Mouse (Mus musculus) lung, adult 2 months (tissue): Measurements from ENCODE around the gene Gxylt1. TPM values are rescaled to one million over a fixed set of nuclear protein-coding genes. Genes with fewer than 3 reads are reported as not detected.

ENCODE experiments used
- DNase-seq: peaks from one replicate; pipeline ENCODE4 v3.0.0; 2022
- H3K4me1 ChIP-seq: fragments of 200-500 bp; 2 replicates; pipeline ENCODE4 v1.6.1; 2011; ENCODE audit warnings: low read length; ENCODE audit not compliant: control insufficient read depth, insufficient read depth
- H3K4me3 ChIP-seq: fragments of 200-500 bp; replicated peaks from 2 replicates; pipeline ENCODE3; 2011; ENCODE audit warnings: low read depth, mild to moderate bottlenecking, control low read depth, low read length; ENCODE audit errors: extremely low read depth
- CTCF ChIP-seq: fragments of 200-500 bp; IDR thresholded peaks from 2 replicates; pipeline ENCODE4 v1.5.1; 2011; ENCODE audit warnings: mild to moderate bottlenecking, low read length, control low read depth; ENCODE audit not compliant: insufficient read depth
- POLR2A ChIP-seq: fragments of 200-500 bp; IDR thresholded peaks from 2 replicates; pipeline ENCODE4 v1.6.1; 2011; ENCODE audit warnings: low read depth, mild to moderate bottlenecking, control low read depth, low read length, borderline replicate concordance; ENCODE audit errors: extremely low read depth
- WGBS: fragments of 180-500 bp; shearing (Covaris S2); methylation state at CpG from one replicate; pipeline ENCODE4 v1.1.7; 2018; 5-methylcytosine and 5-hydroxymethylcytosine counted together
- polyA plus RNA-seq: library from polyadenylated mRNA; depleted of rRNA; stranded (reverse); fragments of >200 nt; gene quantifications from 2 replicates; pipeline ENCODE4 v1.2.3, GENCODE M21; 2012

The Gxylt1 gene
- polyA plus RNA-seq, 1 experiment, result 6.8 TPM

GRCm38 (mm10) chr15:93275623-93276022 lies 644 bp upstream of the Gxylt1 start:
- H3K4me3 ChIP-seq, result peak overlapping the region; percentile 96
- under 1% methylated on average over 21 of the region's 21 CpGs for WGBS
- no peak for DNase-seq
- TF ChIP-seq POLR2A (no peak; the same call in 1 of the 2 replicates), CTCF (no peak)
- H3K4me1 ChIP-seq, result peaks cover 15% of the 10 kb centered on the region

DNA sequence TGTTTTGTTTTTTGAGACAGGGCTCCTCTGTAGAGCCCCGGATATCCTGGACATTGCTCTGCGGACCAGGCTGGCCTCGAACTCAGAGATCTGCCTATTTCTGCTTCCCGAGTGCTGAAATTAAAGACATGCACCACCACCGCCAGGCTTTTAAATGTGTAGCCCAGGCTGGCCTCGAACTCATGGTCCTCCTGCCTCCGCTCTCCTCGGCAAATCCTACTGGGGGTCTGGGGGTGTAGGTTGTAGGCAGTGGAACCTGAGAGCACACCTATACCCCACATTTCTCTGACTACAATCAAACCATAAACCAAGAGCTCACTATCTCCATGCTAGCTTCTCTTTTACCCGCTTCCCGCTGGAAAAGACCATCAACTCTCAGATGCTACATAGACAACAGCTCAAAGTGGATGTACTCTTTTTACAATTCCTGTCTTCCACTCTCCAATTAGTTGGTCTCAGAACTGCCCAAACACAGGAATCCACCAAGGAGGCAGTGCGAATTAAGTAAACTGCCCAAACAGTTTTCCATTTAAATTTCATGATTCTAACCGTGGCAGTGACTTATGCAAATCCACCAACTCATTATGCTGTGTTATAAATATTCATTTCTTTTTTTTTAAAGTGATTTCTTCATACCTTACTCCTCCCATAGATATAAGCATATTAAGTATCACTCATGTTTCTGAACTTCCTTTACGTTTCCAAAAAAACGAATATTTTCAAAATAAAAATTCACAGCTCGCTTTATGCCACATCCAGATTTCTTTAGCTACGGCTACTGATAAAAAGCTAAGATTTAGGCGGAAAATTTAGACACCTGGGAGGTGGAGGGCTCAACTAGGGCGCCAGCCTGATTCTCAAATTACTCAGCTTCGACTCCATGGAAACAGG lies 946 bp downstream of the Gxylt1 start:
- TF ChIP-seq POLR2A (no peak), CTCF (no peak)
- Histone ChIP-seq H3K4me3 (peak overlapping the region; percentile 79), H3K4me1 (peaks cover 15% of the 10 kb centered on the region)
- DNase-seq, result no peak
- WGBS, result 36% methylated on average over 19 of the region's 19 CpGs

GRCm38 (mm10) chr15:93272948-93273347 lies 2.0 kb downstream of the Gxylt1 start:
- DNase-seq, result no peak
- TF ChIP-seq CTCF, result no peak
- WGBS, result 46% methylated on average over 9 of the region's 9 CpGs
- Histone ChIP-seq H3K4me3 (no peak overlapping the region), H3K4me1 (peaks cover 17% of the 10 kb centered on the region)

GRCm38 (mm10) chr15:93270289-93270855 lies 4.6 kb downstream of the Gxylt1 start:
- H3K4me1 ChIP-seq, result peaks cover 18% of the 10 kb centered on the region
- no peak for DNase-seq
- no peak overlapping the region for H3K4me3 ChIP-seq
- TF ChIP-seq CTCF, result no peak
- no peak for TF ChIP-seq POLR2A
- 59% methylated on average over 9 of the region's 9 CpGs for WGBS

GRCm38 (mm10) chr15:93269572-93269971 lies 5.4 kb downstream of the Gxylt1 start:
- WGBS, result 95% methylated on average over 7 of the region's 7 CpGs
- no peak for DNase-seq
- Histone ChIP-seq H3K4me1 (peaks cover 18% of the 10 kb centered on the region), H3K4me3 (no peak overlapping the region)
- TF ChIP-seq POLR2A (no peak), CTCF (no peak)

- TF ChIP-seq CTCF (no peak), POLR2A (no peak)
- WGBS, result 85% methylated on average over 1 of the region's 1 CpGs
- no peak for DNase-seq
- peaks cover 9% of the 10 kb centered on the region for H3K4me1 ChIP-seq
- no peak overlapping the region for H3K4me3 ChIP-seq
Observed at GRCm38 (mm10) chr15:93268001-93268400, 7.0 kb downstream of the Gxylt1 start.

DNA sequence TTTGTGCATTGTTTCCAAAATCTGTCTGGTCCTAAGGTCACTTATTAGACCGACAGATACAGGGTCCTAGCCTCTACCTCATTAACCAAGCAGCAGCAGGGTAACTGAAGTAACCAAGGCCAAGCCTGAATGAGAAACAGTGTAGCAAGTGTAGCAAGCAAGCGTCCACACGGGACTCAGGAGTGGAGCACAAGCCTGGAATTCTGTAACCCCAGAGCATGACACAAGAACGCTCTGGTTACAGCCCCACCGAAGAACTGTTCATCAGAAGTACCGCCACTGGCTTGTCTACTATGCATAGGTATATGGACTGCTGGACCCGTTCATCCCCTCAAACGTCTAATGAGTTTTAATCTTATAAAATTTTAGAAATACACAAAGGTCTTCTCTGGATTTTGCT lies 7.5 kb downstream of the Gxylt1 start:
- peaks cover 9% of the 10 kb centered on the region for H3K4me1 ChIP-seq
- TF ChIP-seq POLR2A, result no peak
- no peak for TF ChIP-seq CTCF
- H3K4me3 ChIP-seq, result no peak overlapping the region
- WGBS, result 82% methylated on average over 8 of the region's 8 CpGs
- DNase-seq, result no peak

- no peak for TF ChIP-seq CTCF
- TF ChIP-seq POLR2A, result no peak
- WGBS, result 85% methylated on average over 16 of the region's 16 CpGs
- peaks cover 7% of the 10 kb centered on the region; the same call in 1 of the 2 replicates for H3K4me1 ChIP-seq
- H3K4me3 ChIP-seq, result no peak overlapping the region
- no peak for DNase-seq
Observed at GRCm38 (mm10) chr15:93266361-93266760, 8.6 kb downstream of the Gxylt1 start.

DNA sequence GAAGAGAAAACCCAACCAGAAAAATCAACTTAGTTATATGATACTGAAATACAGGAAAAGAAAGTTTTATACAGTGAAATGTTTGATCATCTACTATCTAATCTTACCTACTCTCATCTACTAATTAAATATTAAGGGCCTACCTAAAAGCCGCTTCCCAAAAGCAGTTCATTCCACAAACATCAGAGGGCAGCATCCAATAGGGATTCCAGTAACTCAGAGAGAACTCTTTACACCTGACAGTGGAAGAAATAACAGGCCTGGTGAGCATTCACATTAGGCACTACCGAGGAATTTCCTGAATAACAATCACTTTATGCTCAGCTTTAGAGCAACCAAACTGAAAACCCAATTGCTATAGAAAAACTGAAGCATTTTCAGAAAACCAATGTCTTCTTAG lies 9.3 kb downstream of the Gxylt1 start:
- 0 out of 2 replicates have a peak, but pooled peaks have one; percentile 1 for TF ChIP-seq CTCF
- TF ChIP-seq POLR2A, result no peak
- WGBS, result 46% methylated on average over 2 of the region's 2 CpGs
- Histone ChIP-seq H3K4me3 (no peak overlapping the region), H3K4me1 (peaks cover 7% of the 10 kb centered on the region; the same call in 1 of the 2 replicates)
- DNase-seq, result peak; percentile 44
